Mouse (Mus musculus) regulatory T cell (primary cell): Measurements from ENCODE around the gene Wdr83.

Source experiments
- in situ Hi-C: fragments of 300-600 bp; cut with MboI, MseI; formaldehyde crosslinking; loops from one replicate; pipeline ENCODE4 v1.15.1; 2025; ENCODE audit warnings: high pct_unique_total_duplicates

Gene Wdr83

GRCm38 (mm10) chr8:85081216-85081555 is at the start of gene Wdr83:
Gene Wdr83 (minus strand): TSS chr8:85081306.
- in situ Hi-C loops = loop anchor here (10.0 kb wide), 1 partner anchor 224 kb away; no protein-coding TSS in a partner anchor

DNA sequence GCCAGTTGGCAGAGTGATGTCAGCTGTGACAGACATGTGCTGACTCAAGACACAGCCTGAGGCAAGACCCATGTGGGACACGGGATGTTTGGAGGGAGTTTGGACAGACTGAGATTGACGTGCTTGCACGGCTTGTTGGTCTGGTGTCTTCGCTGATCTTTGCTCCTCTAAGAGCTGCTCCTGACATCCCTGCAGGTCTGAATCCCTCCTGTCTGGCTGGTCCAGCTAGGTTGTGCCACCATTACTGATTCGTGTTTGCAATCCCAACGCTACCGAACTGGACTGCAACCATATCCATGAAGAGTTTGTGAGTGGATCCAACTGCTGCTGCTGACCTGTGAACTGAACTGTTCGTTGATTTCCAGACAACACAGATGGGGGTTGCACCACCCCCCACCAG is 42.6 kb upstream of the Wdr83 start:
- in situ Hi-C loops = loop anchor here (10.0 kb wide), 1 partner anchor 361 kb away; no protein-coding TSS in a partner anchor

DNA sequence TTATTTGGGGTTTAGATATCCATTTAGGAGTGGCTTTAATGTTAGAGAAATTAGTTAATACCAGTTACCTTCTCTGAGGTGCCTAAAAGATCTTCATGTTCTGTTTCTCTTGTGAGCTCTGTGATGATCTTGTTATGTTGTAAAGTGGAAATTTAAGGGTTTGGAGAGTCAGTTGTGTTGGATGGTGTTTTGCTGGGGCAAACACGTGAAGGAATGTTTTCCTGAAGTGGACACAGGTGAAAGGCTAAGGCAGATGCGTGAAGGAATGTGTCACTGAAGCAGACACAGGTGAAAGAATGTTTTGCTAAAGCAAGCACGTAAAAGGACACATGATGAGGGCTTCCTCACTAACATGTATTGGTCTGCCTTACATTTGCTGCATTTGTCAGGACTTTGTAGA is 41.9 kb upstream of the Wdr83 start, which contains the start of gene Zfp791:
Gene Zfp791 (minus strand): TSS at position 101 of the 400 bp plus-strand sequence.
- in situ Hi-C loops = loop anchor here (10.0 kb wide), 1 partner anchor 362 kb away; no protein-coding TSS in a partner anchor

GRCm38 (mm10) chr8:85120251-85120650 is 39.1 kb upstream of the Wdr83 start:
- in situ Hi-C loops = loop anchor here (10.0 kb wide), 1 partner anchor 365 kb away; no protein-coding TSS in a partner anchor

GRCm38 (mm10) chr8:85119052-85119981 is 38.2 kb upstream of the Wdr83 start:
- in situ Hi-C loops = no loop called here

- in situ Hi-C loops = no loop called here
Measured at GRCm38 (mm10) chr8:85116984-85117383, 35.9 kb upstream of the Wdr83 start.

DNA sequence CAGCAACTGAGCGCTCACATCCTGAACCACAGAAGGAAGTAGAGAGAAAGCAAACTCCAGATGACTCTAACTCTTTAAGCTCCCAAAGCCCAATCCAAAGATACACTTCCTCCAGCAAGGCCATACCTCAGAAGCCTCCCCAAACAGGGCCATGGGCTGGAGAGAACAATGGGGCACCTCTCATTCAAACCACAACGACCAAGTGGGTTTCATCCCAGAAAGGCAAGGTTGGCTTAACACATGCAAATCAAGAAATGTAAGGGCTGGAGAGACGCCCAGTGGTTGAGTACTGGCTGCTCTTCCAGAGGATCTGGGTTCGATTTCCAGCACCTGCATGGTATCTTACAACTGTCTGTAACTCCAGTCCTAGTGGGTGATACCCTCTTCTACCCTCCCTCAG is 34.4 kb upstream of the Wdr83 start:
- in situ Hi-C loops = no loop called here

DNA sequence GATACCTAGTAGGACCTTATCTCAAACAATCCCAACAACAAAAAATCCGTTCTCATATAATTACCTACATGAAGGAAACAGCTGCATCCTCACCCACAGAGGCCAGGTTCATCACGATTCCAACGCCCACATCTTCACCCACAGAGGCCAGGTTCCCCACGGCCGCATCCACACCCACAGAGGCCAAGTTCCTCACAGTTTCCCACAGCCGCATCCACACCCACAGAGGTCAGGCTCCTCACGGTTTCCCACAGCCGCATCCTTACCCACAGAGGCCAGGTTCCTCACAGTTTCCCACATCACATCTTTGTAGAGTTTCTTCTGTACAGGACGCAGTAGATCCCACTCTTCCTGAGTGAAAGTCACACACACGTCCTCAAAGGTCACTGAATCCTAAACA is 32.1 kb upstream of the Wdr83 start:
- in situ Hi-C loops = no loop called here

GRCm38 (mm10) chr8:85100076-85100665 is 19.1 kb upstream of the Wdr83 start:
- in situ Hi-C loops = no loop called here

- in situ Hi-C loops = no loop called here
Measured at GRCm38 (mm10) chr8:85096850-85097249, 15.7 kb upstream of the Wdr83 start.

DNA sequence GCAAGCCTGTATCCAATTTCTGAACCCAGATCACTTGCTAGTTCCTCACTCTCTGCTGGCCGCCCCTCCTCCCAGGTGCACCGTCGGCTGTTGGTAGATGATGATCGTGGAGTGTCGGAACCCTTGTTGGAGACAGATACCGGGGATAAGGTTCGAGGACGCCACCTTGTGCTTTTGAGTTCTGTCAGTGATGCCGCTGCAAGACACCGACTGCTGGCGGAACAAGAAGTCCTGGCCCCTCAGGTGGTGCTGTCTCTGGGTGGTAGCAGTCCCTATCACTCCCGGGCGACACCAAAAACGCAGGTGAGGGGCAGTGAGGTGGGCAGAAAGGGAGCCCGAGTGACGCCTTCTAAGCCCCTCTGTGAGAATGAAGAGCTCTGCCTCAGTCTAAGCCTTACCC is 15.1 kb upstream of the Wdr83 start:
- in situ Hi-C loops = no loop called here

DNA sequence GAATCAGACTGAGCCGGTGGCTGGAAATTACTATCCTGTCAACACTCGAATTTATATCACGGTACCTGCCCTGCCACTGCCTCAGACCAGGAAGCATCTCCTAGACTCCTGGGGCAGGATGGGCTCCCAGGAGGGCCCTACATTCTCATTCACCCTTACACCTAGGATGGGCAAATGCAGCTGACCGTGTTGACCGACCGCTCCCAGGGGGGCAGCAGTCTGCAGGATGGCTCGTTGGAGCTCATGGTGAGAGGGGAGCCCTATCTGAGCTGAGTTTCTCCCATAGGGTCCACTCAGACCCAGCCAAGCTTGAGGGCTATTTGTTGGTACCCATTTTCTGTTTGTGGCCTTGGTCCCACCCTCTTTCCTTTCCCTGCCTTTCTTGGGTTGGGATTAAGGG is 14.5 kb upstream of the Wdr83 start:
- in situ Hi-C loops = no loop called here

DNA sequence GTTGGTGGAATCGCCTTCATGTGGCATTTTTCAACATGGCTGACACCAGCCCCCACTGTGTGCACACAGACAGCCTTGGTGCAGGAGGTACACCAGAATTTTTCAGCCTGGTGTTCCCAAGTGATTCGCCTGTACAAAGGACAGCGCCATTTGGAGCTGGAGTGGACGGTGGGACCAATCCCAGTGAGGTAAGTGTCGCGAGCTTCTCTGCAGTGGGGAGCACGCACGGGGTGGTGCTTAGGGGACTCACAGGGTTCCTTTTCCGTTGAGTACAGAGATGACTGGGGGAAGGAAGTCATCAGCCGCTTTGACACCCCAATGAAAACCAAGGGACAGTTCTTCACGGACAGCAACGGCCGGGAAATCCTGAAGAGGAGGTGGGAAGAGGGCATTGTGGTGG is 13.9 kb upstream of the Wdr83 start:
- in situ Hi-C loops = no loop called here

GRCm38 (mm10) chr8:85091526-85092090 is 10.5 kb upstream of the Wdr83 start:
- in situ Hi-C loops = no loop called here

- in situ Hi-C loops = no loop called here
Measured at GRCm38 (mm10) chr8:85090856-85091255, 9.8 kb upstream of the Wdr83 start.

- in situ Hi-C loops = loop anchor here (10.0 kb wide), 1 partner anchor 216 kb away; no protein-coding TSS in a partner anchor
Measured at GRCm38 (mm10) chr8:85088771-85089170, 7.7 kb upstream of the Wdr83 start.

DNA sequence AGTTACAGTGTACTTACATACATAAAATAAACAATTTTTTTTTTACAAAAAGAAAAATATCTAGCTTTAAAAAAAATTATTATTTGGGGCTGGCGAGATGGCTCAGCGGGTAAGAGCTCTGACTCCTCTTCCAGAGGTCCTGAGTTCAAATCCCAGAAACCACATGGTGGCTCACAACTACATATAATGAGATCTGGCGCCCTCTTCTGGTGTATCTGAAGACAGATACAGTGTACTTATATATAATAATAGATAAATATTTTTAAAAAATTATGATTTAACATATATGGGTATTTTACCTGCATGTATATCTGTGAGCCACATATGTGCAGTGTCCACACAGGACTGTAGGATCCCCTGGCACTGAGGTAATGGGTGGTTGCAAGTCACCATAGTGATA is 5.1 kb upstream of the Wdr83 start:
- in situ Hi-C loops = loop anchor here (10.0 kb wide), 1 partner anchor 219 kb away; no protein-coding TSS in a partner anchor

DNA sequence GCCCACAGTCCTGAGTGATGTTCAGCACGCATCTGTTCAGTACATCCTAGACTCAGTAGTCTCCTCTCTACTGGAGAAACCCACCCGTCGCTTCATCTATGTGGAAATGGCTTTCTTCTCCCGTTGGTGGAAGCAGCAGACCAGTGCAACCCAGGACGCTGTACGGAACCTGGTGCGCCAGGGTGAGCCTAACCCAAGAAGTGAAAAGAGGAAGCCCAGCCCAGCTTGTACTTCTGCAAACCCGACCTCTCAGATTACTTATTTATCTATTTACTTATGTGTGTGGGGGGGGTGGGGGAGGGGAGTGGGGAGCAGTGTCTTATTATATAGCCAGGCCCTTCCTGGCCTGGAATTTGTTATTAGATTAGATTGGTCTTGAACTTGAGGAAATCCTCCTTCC is 3.5 kb upstream of the Wdr83 start:
- in situ Hi-C loops = loop anchor here (10.0 kb wide), 1 partner anchor 220 kb away; no protein-coding TSS in a partner anchor

GRCm38 (mm10) chr8:85083108-85083813 is 2.2 kb upstream of the Wdr83 start, which contains the start of gene Man2b1:
Gene Man2b1 (plus strand): TSS chr8:85083270.
- in situ Hi-C loops = loop anchor here (10.0 kb wide), 1 partner anchor 222 kb away; no protein-coding TSS in a partner anchor

- in situ Hi-C loops = loop anchor here (10.0 kb wide), 1 partner anchor 223 kb away; no protein-coding TSS in a partner anchor
Measured at GRCm38 (mm10) chr8:85082169-85082568, 1.1 kb upstream of the Wdr83 start.

GRCm38 (mm10) chr8:85080532-85081215 is 432 bp downstream of the Wdr83 start, which contains the start of gene Wdr83os:
Gene Wdr83os (plus strand): TSS chr8:85080740.
- in situ Hi-C loops = loop anchor here (10.0 kb wide), 1 partner anchor 224 kb away; no protein-coding TSS in a partner anchor
